Mouse (Mus musculus): ENCODE data around the gene Paqr4. TPM values are rescaled to one million over a fixed set of nuclear protein-coding genes. Genes with fewer than 3 reads are reported as not detected.
A peak's percentile ranks its signal among the peaks of the same experiment; 100 is the strongest.

Gene Paqr4
- polyA plus RNA-seq, 1 experiment: 2.4 TPM

DNA sequence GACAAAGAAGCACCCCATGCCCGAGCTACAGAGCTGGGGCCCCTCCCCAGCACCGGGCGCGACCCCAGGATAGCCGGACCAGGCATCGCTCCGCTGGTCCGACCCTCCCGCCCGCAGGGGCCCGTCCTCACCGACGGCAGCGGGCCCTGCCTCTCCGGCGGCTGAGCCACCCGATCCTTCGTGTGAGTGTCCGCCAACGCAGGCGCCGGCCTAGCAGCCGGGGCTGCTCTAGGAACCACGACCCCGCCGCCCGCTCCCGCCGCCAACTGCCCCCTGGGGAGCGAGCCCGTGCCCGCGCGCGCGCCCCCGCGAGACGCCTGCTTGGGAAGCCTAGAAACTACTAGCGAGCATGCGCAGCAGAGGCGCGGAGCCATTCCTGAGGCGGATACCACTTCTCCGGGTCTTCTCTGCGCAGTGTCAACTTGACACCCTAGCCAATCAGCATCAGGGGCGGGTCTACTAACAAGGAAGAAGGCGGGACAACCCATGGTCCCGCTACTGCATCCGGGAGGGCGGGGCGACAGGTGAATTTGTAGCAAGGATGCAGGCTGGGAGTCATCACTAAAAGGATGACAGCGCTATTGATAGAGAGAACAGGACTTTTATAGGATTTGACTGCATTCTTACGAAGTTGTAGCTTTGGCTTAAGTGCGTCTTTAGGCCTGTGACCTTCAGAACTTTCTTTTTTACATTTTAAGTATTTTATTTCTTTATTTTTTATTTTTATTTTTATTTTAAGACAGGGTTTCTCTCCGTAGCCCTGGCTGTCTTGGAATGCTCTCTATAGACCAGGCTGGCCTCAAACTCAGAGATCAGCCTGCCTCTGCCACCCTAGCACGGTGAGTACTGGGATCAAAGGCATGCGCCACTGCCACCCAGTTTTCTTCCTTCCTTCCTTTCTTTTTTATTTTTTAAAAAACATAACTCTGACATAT, 30.9 kb upstream of the Paqr4 start, which contains the start of gene Flywch1:
TSS of gene Flywch1 (minus strand) at position 319 of the 935 bp plus-strand sequence.
- Histone ChIP-seq H3K27ac (ENCODE audit: insufficient read depth, low read length) (no peak within 1 kb of the TSS), H3K36me3 (ENCODE audit: control insufficient read depth, insufficient read depth, low read length, poor library complexity, severe bottlenecking) (no peaks in the 10 kb centered on the region)
- TF ChIP-seq EP300 (IDR thresholded peaks at IDR 0.05; ENCODE audit: insufficient read depth, low read depth, low read length): peak; percentile 75; the same call in 1 of the 2 replicates
- TF ChIP-seq POLR2A (IDR thresholded peaks at IDR 0.05; ENCODE audit: insufficient read depth, low read length): no peak
- TF ChIP-seq CTCF (IDR thresholded peaks at IDR 0.05; ENCODE audit: low read depth, low read length): no peak

DNA sequence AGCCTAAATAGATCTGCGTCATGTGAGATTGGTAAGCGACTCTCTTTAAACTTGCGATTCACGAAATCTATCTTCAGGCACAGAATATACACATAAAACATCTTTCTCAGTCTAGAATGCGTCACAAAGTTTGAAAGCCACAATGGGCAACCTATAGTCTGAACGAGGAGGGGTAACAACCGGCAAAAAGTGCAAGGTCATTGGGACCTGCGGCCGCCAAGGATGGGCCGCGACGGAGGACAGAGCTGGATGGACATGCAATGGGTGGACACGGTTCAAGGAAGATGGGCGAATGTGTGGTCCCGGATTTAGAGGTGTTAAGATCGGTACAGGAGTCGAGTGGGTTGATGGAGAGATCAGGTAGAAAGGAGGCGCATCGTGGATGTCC, 30.2 kb upstream of the Paqr4 start:
- TF ChIP-seq POLR2A (IDR thresholded peaks at IDR 0.05; ENCODE audit: insufficient read depth, low read length) (no peak), EP300 (IDR thresholded peaks at IDR 0.05; ENCODE audit: insufficient read depth, low read depth, low read length) (no peak), CTCF (IDR thresholded peaks at IDR 0.05; ENCODE audit: low read depth, low read length) (no peak)
- Histone ChIP-seq H3K27me3 (ENCODE audit: control insufficient read depth, insufficient read depth, low read length, poor library complexity, severe bottlenecking) (no peaks in the 10 kb centered on the region), H3K4me3 (ENCODE audit: low read depth, low read length) (peak overlapping the region; percentile 82), H3K9me3 (replicated peaks; ENCODE audit: control insufficient read depth, insufficient read depth, low read length, poor library complexity, severe bottlenecking) (no peaks in the 10 kb centered on the region), H3K27ac (ENCODE audit: insufficient read depth, low read length) (no peak overlapping the region), H3K36me3 (ENCODE audit: control insufficient read depth, insufficient read depth, low read length, poor library complexity, severe bottlenecking) (no peaks in the 10 kb centered on the region), H3K9ac (ENCODE audit: low read depth, poor library complexity, severe bottlenecking) (peak overlapping the region; percentile 77), H3K4me1 (ENCODE audit: control insufficient read depth, insufficient read depth, low read length) (no peaks in the 10 kb centered on the region)

More for the DNA sequence above, 30.9 kb upstream of the Paqr4 start, which contains the start of gene Flywch1:
- Histone ChIP-seq H3K9me3 (replicated peaks; ENCODE audit: control insufficient read depth, insufficient read depth, low read length, poor library complexity, severe bottlenecking) (no peaks in the 10 kb centered on the region), H3K4me1 (ENCODE audit: control insufficient read depth, insufficient read depth, low read length) (no peaks in the 10 kb centered on the region), H3K9ac (ENCODE audit: low read depth, poor library complexity, severe bottlenecking) (peak within 1 kb of the TSS; percentile 77), H3K4me3 (ENCODE audit: low read depth, low read length) (peak within 1 kb of the TSS; percentile 82), H3K27me3 (ENCODE audit: control insufficient read depth, insufficient read depth, low read length, poor library complexity, severe bottlenecking) (no peaks in the 10 kb centered on the region)

DNA sequence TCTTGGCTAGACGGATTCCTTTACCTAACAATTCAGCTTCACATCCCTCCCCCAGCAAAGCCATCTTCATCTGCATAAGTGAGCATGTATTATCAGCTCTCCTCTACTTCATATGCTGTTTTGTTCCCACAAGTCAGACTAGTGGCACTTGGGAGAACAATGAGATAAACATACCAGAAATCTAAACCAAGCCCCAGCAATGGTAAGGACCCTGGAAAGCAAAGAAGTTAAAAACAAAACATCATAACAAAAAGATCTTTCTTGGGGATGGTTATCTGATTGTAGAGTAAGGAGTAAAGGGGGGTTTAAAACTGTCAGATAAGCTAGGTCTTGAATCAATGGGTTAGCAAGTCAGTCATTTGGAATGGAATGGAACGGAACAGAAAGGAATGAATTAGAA, 29.8 kb upstream of the Paqr4 start:
- no peaks in the 10 kb centered on the region for H3K27me3 ChIP-seq (ENCODE audit: control insufficient read depth, insufficient read depth, low read length, poor library complexity, severe bottlenecking)
- peak overlapping the region; percentile 82 for H3K4me3 ChIP-seq (ENCODE audit: low read depth, low read length)
- no peaks in the 10 kb centered on the region for H3K36me3 ChIP-seq (ENCODE audit: control insufficient read depth, insufficient read depth, low read length, poor library complexity, severe bottlenecking)
- TF ChIP-seq POLR2A (IDR thresholded peaks at IDR 0.05; ENCODE audit: insufficient read depth, low read length) (no peak), CTCF (IDR thresholded peaks at IDR 0.05; ENCODE audit: low read depth, low read length) (no peak), EP300 (IDR thresholded peaks at IDR 0.05; ENCODE audit: insufficient read depth, low read depth, low read length) (no peak)
- no peaks in the 10 kb centered on the region for H3K9me3 ChIP-seq (replicated peaks; ENCODE audit: control insufficient read depth, insufficient read depth, low read length, poor library complexity, severe bottlenecking)
- H3K4me1 ChIP-seq (ENCODE audit: control insufficient read depth, insufficient read depth, low read length): no peaks in the 10 kb centered on the region
- peak overlapping the region; percentile 77 for H3K9ac ChIP-seq (ENCODE audit: low read depth, poor library complexity, severe bottlenecking)
- H3K27ac ChIP-seq (ENCODE audit: insufficient read depth, low read length): no peak overlapping the region

DNA sequence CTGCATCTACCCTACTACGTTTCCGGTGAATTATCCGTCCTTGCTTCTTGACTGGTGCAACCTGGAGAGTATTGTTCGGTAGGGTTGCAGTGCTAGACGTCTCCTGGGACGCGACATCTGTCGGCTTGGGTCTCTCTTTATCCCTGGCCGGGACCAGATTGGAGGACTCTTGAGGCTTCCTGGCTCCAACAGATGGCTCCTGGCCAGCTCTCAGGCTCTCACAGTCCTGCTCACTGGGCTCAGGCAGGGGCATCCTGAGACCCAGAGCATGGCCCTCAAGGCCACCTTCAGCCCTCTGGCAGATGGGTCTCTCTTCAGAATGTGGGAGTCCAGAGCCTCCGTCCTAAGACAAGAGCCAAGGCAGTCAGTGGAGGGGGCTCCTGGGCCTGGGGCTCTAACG, 22.3 kb upstream of the Paqr4 start:
- Histone ChIP-seq H3K4me1 (ENCODE audit: control insufficient read depth, insufficient read depth, low read length) (peaks cover 7% of the 10 kb centered on the region), H3K4me3 (ENCODE audit: low read depth, low read length) (no peak overlapping the region), H3K36me3 (ENCODE audit: control insufficient read depth, insufficient read depth, low read length, poor library complexity, severe bottlenecking) (no peaks in the 10 kb centered on the region), H3K9ac (ENCODE audit: low read depth, poor library complexity, severe bottlenecking) (no peak overlapping the region), H3K9me3 (replicated peaks; ENCODE audit: control insufficient read depth, insufficient read depth, low read length, poor library complexity, severe bottlenecking) (no peaks in the 10 kb centered on the region), H3K27me3 (ENCODE audit: control insufficient read depth, insufficient read depth, low read length, poor library complexity, severe bottlenecking) (no peaks in the 10 kb centered on the region), H3K27ac (ENCODE audit: insufficient read depth, low read length) (no peak overlapping the region)
- no peak for TF ChIP-seq EP300 (IDR thresholded peaks at IDR 0.05; ENCODE audit: insufficient read depth, low read depth, low read length)
- TF ChIP-seq POLR2A (IDR thresholded peaks at IDR 0.05; ENCODE audit: insufficient read depth, low read length): no peak
- TF ChIP-seq CTCF (IDR thresholded peaks at IDR 0.05; ENCODE audit: low read depth, low read length): no peak

DNA sequence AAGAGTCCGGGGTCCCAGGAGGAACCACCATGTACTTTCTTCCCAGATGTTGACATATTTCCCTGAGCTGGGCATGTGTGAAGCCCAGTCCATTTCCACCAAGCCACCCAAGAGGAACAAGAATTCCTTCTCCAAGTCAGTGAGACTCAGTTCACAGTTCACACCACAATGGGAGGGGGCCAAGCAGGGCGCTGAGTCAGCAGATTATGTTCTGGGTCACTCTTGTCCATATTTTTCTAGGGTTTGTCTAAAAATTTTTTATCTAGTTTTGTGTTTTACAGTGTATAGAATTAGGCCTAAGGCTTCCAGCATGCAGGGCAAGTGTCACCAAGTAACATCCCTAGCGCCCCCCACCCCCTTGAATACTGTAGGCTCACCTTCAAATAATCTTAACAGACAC, 20.5 kb upstream of the Paqr4 start:
- Histone ChIP-seq H3K9me3 (replicated peaks; ENCODE audit: control insufficient read depth, insufficient read depth, low read length, poor library complexity, severe bottlenecking) (no peaks in the 10 kb centered on the region), H3K27ac (ENCODE audit: insufficient read depth, low read length) (no peak overlapping the region), H3K36me3 (ENCODE audit: control insufficient read depth, insufficient read depth, low read length, poor library complexity, severe bottlenecking) (peaks cover 3% of the 10 kb centered on the region; the same call in 1 of the 2 replicates), H3K4me1 (ENCODE audit: control insufficient read depth, insufficient read depth, low read length) (peaks cover 7% of the 10 kb centered on the region), H3K9ac (ENCODE audit: low read depth, poor library complexity, severe bottlenecking) (no peak overlapping the region), H3K27me3 (ENCODE audit: control insufficient read depth, insufficient read depth, low read length, poor library complexity, severe bottlenecking) (no peaks in the 10 kb centered on the region), H3K4me3 (ENCODE audit: low read depth, low read length) (no peak overlapping the region)
- no peak for TF ChIP-seq EP300 (IDR thresholded peaks at IDR 0.05; ENCODE audit: insufficient read depth, low read depth, low read length)
- TF ChIP-seq POLR2A (IDR thresholded peaks at IDR 0.05; ENCODE audit: insufficient read depth, low read length): no peak
- TF ChIP-seq CTCF (IDR thresholded peaks at IDR 0.05; ENCODE audit: low read depth, low read length): no peak

DNA sequence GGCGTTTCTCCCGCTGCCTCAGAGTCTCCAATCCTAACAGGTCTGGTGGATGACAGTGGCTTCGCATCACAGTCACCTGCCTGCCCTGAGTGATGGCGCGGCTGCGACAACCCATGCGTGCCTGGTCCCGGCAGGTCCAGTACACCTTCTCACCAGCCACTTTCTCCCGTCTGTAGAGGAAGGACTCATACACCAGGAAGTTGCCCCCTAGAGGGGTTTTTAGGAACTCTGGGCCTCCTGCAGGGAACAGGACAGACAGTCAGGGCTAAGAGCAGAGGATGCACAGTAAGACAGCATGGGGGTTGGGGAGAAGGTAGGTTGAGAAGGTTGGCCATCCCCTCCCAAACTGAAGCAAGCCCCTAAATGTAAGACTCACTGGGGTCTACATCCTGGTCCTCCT, 19.6 kb upstream of the Paqr4 start:
- peaks cover 3% of the 10 kb centered on the region; the same call in 1 of the 2 replicates for H3K36me3 ChIP-seq (ENCODE audit: control insufficient read depth, insufficient read depth, low read length, poor library complexity, severe bottlenecking)
- H3K4me1 ChIP-seq (ENCODE audit: control insufficient read depth, insufficient read depth, low read length): peaks cover 7% of the 10 kb centered on the region
- H3K9me3 ChIP-seq (replicated peaks; ENCODE audit: control insufficient read depth, insufficient read depth, low read length, poor library complexity, severe bottlenecking): no peaks in the 10 kb centered on the region
- no peak overlapping the region for H3K9ac ChIP-seq (ENCODE audit: low read depth, poor library complexity, severe bottlenecking)
- H3K27me3 ChIP-seq (ENCODE audit: control insufficient read depth, insufficient read depth, low read length, poor library complexity, severe bottlenecking): no peaks in the 10 kb centered on the region
- H3K4me3 ChIP-seq (ENCODE audit: low read depth, low read length): no peak overlapping the region
- no peak overlapping the region for H3K27ac ChIP-seq (ENCODE audit: insufficient read depth, low read length)
- no peak for TF ChIP-seq EP300 (IDR thresholded peaks at IDR 0.05; ENCODE audit: insufficient read depth, low read depth, low read length)
- TF ChIP-seq POLR2A (IDR thresholded peaks at IDR 0.05; ENCODE audit: insufficient read depth, low read length): no peak
- TF ChIP-seq CTCF (IDR thresholded peaks at IDR 0.05; ENCODE audit: low read depth, low read length): no peak
